Mouse (Mus musculus) Patski (cell line): ENCODE measurements around the gene Mxi1. TPM values are rescaled to one million over a fixed set of nuclear protein-coding genes. Genes with fewer than 3 reads are reported as not detected.

Source experiments
- ATAC-seq: fragments of 100-300 bp; one replicate; pipeline ENCODE4 v1.8.0; 2021
- CTCF ChIA-PET: fragments of 350-600 bp; sonication (Branson Sonifier 250); formaldehyde crosslinking; loops from one replicate; lab custom pipeline; 2022; ENCODE audit warnings: inconsistent platforms; lab: Charles Lee
- POLR2A ChIA-PET: fragments of 350-600 bp; sonication (Branson Sonifier 250); formaldehyde crosslinking; loops from one replicate; lab custom pipeline; 2022; ENCODE audit warnings: antibody characterized with exemption, inconsistent platforms; lab: Charles Lee
- DNase-seq: peaks from one replicate; pipeline ENCODE4 v3.0.0-alpha.2; 2011; ENCODE audit warnings: low read depth, low spot score
- H3K27me3 ChIP-seq: fragments of 371-371 bp; one replicate; pipeline ENCODE4 v1.5.1; 2021
- CTCF ChIP-seq: fragments of 100-300 bp; IDR thresholded peaks from one replicate; pipeline ENCODE4 v1.5.1; 2021
- in situ Hi-C: fragments of 300-500 bp; cut with MboI; formaldehyde crosslinking; loops from 3 replicates; pipeline ENCODE4 v1.11.1; 2018; ENCODE audit warnings: low pct_unique_long_range_greater_than_20kb, mixed read lengths
- polyA plus RNA-seq: library from polyadenylated mRNA; unstranded; gene quantifications from one replicate; pipeline ENCODE4 v1.2.3, GENCODE M21; 2021

The Mxi1 gene
- polyA plus RNA-seq, 1 experiment from 2014 or later, result 92.8 TPM

- TF ChIP-seq CTCF, result no peak
- no peak for DNase-seq
- in situ Hi-C loops, result no loop called here
- ChIA-PET CTCF (interaction anchor here (1.0 kb wide), 1 partner anchor 12 kb away, joined by 4 read pairs; no protein-coding TSS in a partner anchor), POLR2A (no interaction called here)
- H3K27me3 ChIP-seq, result no peaks in the 10 kb centered on the region
- no peak for ATAC-seq
Measured at GRCm38 (mm10) chr19:53413617-53414380, 103.5 kb downstream of the Mxi1 start.

GRCm38 (mm10) chr19:53414650-53415049 lies 104.3 kb downstream of the Mxi1 start:
- no peak for ATAC-seq
- in situ Hi-C loops, result no loop called here
- ChIA-PET CTCF (no interaction called here), POLR2A (no interaction called here)
- no peak for DNase-seq
- H3K27me3 ChIP-seq, result no peaks in the 10 kb centered on the region
- no peak for TF ChIP-seq CTCF

- DNase-seq (no peak), ATAC-seq (no peak)
- no peaks in the 10 kb centered on the region for H3K27me3 ChIP-seq
- ChIA-PET CTCF (interaction anchor here (0.9 kb wide), 1 partner anchor 21 kb away, joined by 3 read pairs; no protein-coding TSS in a partner anchor), POLR2A (no interaction called here)
- in situ Hi-C loops, result no loop called here
- no peak for TF ChIP-seq CTCF
Measured at GRCm38 (mm10) chr19:53415198-53415597, 104.9 kb downstream of the Mxi1 start.

GRCm38 (mm10) chr19:53419834-53420233 lies 109.5 kb downstream of the Mxi1 start:
- ATAC-seq (no peak), DNase-seq (peak; percentile 61)
- no peaks in the 10 kb centered on the region for H3K27me3 ChIP-seq
- ChIA-PET POLR2A (interaction anchor here (0.5 to 2.6 kb wide), 3 partner anchors 19 to 110 kb away, joined by 3 to 10 read pairs (median 3); partner anchors contain the start of gene Dusp5), CTCF (interaction anchor here (1.0 to 2.5 kb wide), 16 partner anchors 8 to 159 kb away, joined by 3 to 12 read pairs (median 6); no protein-coding TSS in a partner anchor)
- in situ Hi-C loops, result loop anchor here (5.0 kb wide), 1 partner anchor 92 kb away; no protein-coding TSS in a partner anchor
- peak; percentile 88 for TF ChIP-seq CTCF

GRCm38 (mm10) chr19:53420924-53421582 lies 110.7 kb downstream of the Mxi1 start:
- in situ Hi-C loops, result loop anchor here (5.0 kb wide), 1 partner anchor 91 kb away; no protein-coding TSS in a partner anchor
- ATAC-seq (peak; percentile 99), DNase-seq (peak; percentile 60)
- no peak for TF ChIP-seq CTCF
- no peaks in the 10 kb centered on the region for H3K27me3 ChIP-seq
- CTCF ChIA-PET, result interaction anchor here (0.8 to 2.0 kb wide), 10 partner anchors 16 to 159 kb away, joined by 3 to 8 read pairs (median 4); no protein-coding TSS in a partner anchor
- POLR2A ChIA-PET, result interaction anchor here (0.5 to 2.6 kb wide), 6 partner anchors 20 to 138 kb away, joined by 3 to 10 read pairs (median 4); partner anchors contain the start of gene Dusp5

GRCm38 (mm10) chr19:53421583-53422188 lies 111.4 kb downstream of the Mxi1 start:
- no peak for TF ChIP-seq CTCF
- in situ Hi-C loops, result loop anchor here (5.0 kb wide), 1 partner anchor 91 kb away; no protein-coding TSS in a partner anchor
- DNase-seq (no peak), ATAC-seq (peak; percentile 24)
- CTCF ChIA-PET, result interaction anchor here (0.8 to 1.6 kb wide), 8 partner anchors 16 to 159 kb away, joined by 3 to 6 read pairs (median 3); no protein-coding TSS in a partner anchor
- H3K27me3 ChIP-seq, result no peaks in the 10 kb centered on the region
- POLR2A ChIA-PET, result interaction anchor here (0.5 to 2.6 kb wide), 7 partner anchors 12 to 139 kb away, joined by 3 to 10 read pairs (median 4); partner anchors contain the start of gene Dusp5

- no peak for ATAC-seq
- no peak for TF ChIP-seq CTCF
- CTCF ChIA-PET, result interaction anchor here (1.2 kb wide), 1 partner anchor 23 kb away, joined by 3 read pairs; no protein-coding TSS in a partner anchor
Measured at GRCm38 (mm10) chr19:53422358-53423308, 112.3 kb downstream of the Mxi1 start.

GRCm38 (mm10) chr19:53423341-53423753 lies 113.0 kb downstream of the Mxi1 start:
- ATAC-seq (no peak), DNase-seq (no peak)
- CTCF ChIA-PET, result interaction anchor here (1.2 kb wide), 1 partner anchor 22 kb away, joined by 3 read pairs; no protein-coding TSS in a partner anchor
- in situ Hi-C loops, result loop anchor here (5.0 kb wide), 1 partner anchor 89 kb away; no protein-coding TSS in a partner anchor
- no peak for TF ChIP-seq CTCF
- no peaks in the 10 kb centered on the region for H3K27me3 ChIP-seq
- POLR2A ChIA-PET, result no interaction called here

More at GRCm38 (mm10) chr19:53422358-53423308, 112.3 kb downstream of the Mxi1 start:
- no peak for DNase-seq
- no peaks in the 10 kb centered on the region for H3K27me3 ChIP-seq
- in situ Hi-C loops, result loop anchor here (5.0 kb wide), 1 partner anchor 90 kb away; no protein-coding TSS in a partner anchor
- POLR2A ChIA-PET, result interaction anchor here (1.3 to 2.6 kb wide), 3 partner anchors 13 to 107 kb away, joined by 4 to 10 read pairs (median 7); partner anchors contain the start of gene Dusp5
